Mouse (Mus musculus) lung, adult 2 months (tissue): ENCODE results near the gene Card11.

ENCODE experiments used
- CTCF ChIP-seq: fragments of 200-500 bp; IDR thresholded peaks from 2 replicates; pipeline ENCODE4 v1.5.1; 2011; ENCODE audit warnings: mild to moderate bottlenecking, low read length, control low read depth; ENCODE audit not compliant: insufficient read depth
- POLR2A ChIP-seq: fragments of 200-500 bp; IDR thresholded peaks from 2 replicates; pipeline ENCODE4 v1.6.1; 2011; ENCODE audit warnings: low read depth, mild to moderate bottlenecking, control low read depth, low read length, borderline replicate concordance; ENCODE audit errors: extremely low read depth

DNA sequence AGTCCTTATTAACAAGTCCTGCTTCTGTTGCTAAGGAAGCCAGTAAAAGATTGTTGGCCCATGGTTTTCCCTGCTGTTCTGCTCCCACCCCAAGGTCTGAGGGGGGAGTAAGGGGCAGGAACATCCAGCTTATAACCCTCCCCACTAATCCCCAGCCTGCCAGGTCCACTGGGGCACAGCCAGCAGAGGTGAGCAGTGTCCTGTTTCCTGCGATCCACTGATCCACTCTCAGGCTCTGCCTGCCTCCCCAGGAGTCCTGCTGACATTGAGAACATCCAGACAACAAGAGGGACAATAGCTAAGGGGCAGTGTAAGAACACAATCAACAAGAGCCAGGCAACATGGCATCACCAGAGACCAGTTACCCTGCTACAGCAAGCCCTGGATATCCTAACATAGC is 173.6 kb downstream of the Card11 start:
- TF ChIP-seq POLR2A: no peak
- TF ChIP-seq CTCF: no peak
